Comparison of ENCODE assay signal across 7 mouse cellular contexts in the genomic region with DNA sequence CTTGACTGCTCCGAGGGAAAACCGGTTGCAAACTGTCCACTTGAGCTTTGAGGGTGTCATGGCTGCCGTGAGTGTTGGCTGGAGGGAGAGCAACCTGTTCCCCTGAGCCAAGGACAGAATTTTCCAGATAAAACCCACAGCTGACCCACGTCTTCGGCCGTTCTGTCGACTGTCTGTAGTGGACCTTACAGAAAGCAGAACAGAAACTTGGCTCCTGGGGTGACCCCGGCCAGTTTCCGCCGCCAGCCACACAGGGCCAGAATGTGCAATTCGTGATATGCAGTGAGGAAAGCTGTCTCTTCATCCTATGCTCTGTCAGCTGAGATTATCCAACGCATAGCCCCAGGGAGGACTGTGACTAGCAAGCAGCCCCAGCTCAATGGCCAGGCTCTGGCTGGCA.
DNase-seq lines count a peak whose midpoint lies in the region; ATAC-seq and TF ChIP-seq lines count a peak whose summit lies in the region.

No protein-coding gene starts in this region.

- peaks cover 9% of the 10 kb centered on the region; the same call in 1 of the 2 replicates for H3K4me1 ChIP-seq in lung, embryonic 14.5 days (ENCODE audit: insufficient read depth)
- H3K4me1 ChIP-seq in hindbrain, embryonic 15.5 days (replicated peaks), result peaks cover 42% of the 10 kb centered on the region
- peaks cover 7% of the 10 kb centered on the region for H3K4me1 ChIP-seq in midbrain, postnatal 0 days (ENCODE audit: insufficient read depth, low read length)
- no peaks in the 10 kb centered on the region for H3K4me1 ChIP-seq in kidney, adult 2 months (ENCODE audit: control insufficient read depth, insufficient read depth, low read length)

- WGBS in lung, embryonic 14.5 days, result 68% methylated on average over 12 of the region's 12 CpGs
- WGBS in hindbrain, embryonic 15.5 days, result 81% methylated on average over 12 of the region's 12 CpGs
- 65% methylated on average over 12 of the region's 12 CpGs for WGBS in midbrain, postnatal 0 days
- WGBS in kidney, adult 2 months, result 81% methylated on average over 12 of the region's 12 CpGs

- no peak for TF ChIP-seq POLR2A in kidney, adult 2 months (IDR thresholded peaks at IDR 0.05; ENCODE audit: low read depth, low read length)

- H3K27me3 ChIP-seq in lung, embryonic 14.5 days (ENCODE audit: insufficient read depth, low read length), result no peaks in the 10 kb centered on the region
- no peaks in the 10 kb centered on the region for H3K27me3 ChIP-seq in hindbrain, embryonic 15.5 days
- H3K27me3 ChIP-seq in midbrain, postnatal 0 days (ENCODE audit: insufficient read depth, low read length), result no peaks in the 10 kb centered on the region
- H3K27me3 ChIP-seq in kidney, adult 2 months (replicated peaks; ENCODE audit: control insufficient read depth, insufficient read depth, low read length), result no peaks in the 10 kb centered on the region

- no peak overlapping the region for H3K4me2 ChIP-seq in lung, embryonic 14.5 days
- H3K4me2 ChIP-seq in hindbrain, embryonic 15.5 days, result no peak overlapping the region
- no peak overlapping the region for H3K4me2 ChIP-seq in midbrain, postnatal 0 days (ENCODE audit: low read depth, low read length, poor library complexity, severe bottlenecking)

- H3K9me3 ChIP-seq in lung, embryonic 14.5 days (ENCODE audit: low read depth, low read length), result no peaks in the 10 kb centered on the region
- no peaks in the 10 kb centered on the region for H3K9me3 ChIP-seq in hindbrain, embryonic 15.5 days
- H3K9me3 ChIP-seq in midbrain, postnatal 0 days (ENCODE audit: low read length), result no peaks in the 10 kb centered on the region

- TF ChIP-seq CTCF in lung, embryonic 14.5 days (IDR thresholded peaks at IDR 0.05; ENCODE audit: low read depth), result no peak
- TF ChIP-seq CTCF in midbrain, postnatal 0 days (IDR thresholded peaks at IDR 0.05), result no peak
- TF ChIP-seq CTCF in kidney, adult 2 months (conservative IDR thresholded peaks at IDR 0.05; ENCODE audit: insufficient read depth, insufficient read length, low read depth, low read length), result no peak

- no peak overlapping the region for H3K4me3 ChIP-seq in lung, embryonic 14.5 days (ENCODE audit: low read depth, low read length)
- H3K4me3 ChIP-seq in hindbrain, embryonic 15.5 days, result no peak overlapping the region
- H3K4me3 ChIP-seq in midbrain, postnatal 0 days (ENCODE audit: low read depth, low read length), result no peak overlapping the region
- no peak overlapping the region for H3K4me3 ChIP-seq in kidney, adult 2 months (ENCODE audit: insufficient read depth, low read depth, low read length)

- H3K36me3 ChIP-seq in lung, embryonic 14.5 days (ENCODE audit: insufficient read depth), result no peaks in the 10 kb centered on the region
- no peaks in the 10 kb centered on the region for H3K36me3 ChIP-seq in hindbrain, embryonic 15.5 days
- no peaks in the 10 kb centered on the region for H3K36me3 ChIP-seq in midbrain, postnatal 0 days (ENCODE audit: insufficient read depth, low read length)
- no peaks in the 10 kb centered on the region for H3K36me3 ChIP-seq in kidney, adult 2 months (ENCODE audit: control insufficient read depth, insufficient read depth, low read length)

- H3K27ac ChIP-seq in lung, embryonic 14.5 days (ENCODE audit: low read depth), result peak overlapping the region; percentile 51; the same call in 1 of the 2 replicates
- H3K27ac ChIP-seq in hindbrain, embryonic 15.5 days (replicated peaks), result peak overlapping the region; percentile 16; the same call in 1 of the 2 replicates
- peak overlapping the region; percentile 44 for H3K27ac ChIP-seq in midbrain, postnatal 0 days (ENCODE audit: low read depth, low read length)
- no peak overlapping the region for H3K27ac ChIP-seq in kidney, adult 2 months (ENCODE audit: insufficient read depth, low read depth, low read length)

- no peak overlapping the region for H3K9ac ChIP-seq in lung, embryonic 14.5 days
- no peak overlapping the region for H3K9ac ChIP-seq in hindbrain, embryonic 15.5 days
- no peak overlapping the region for H3K9ac ChIP-seq in midbrain, postnatal 0 days (replicated peaks; ENCODE audit: low read length, poor library complexity, severe bottlenecking)

- DNase-seq in lung, embryonic 14.5 days, result no peak
- DNase-seq in lung, postnatal 25 days (ENCODE audit: low spot score), result no peak
- DNase-seq in midbrain, postnatal 0 days (ENCODE audit: low spot score), result no peak
- DNase-seq in kidney, adult 2 months, result no peak
- DNase-seq in testis, postnatal 10 days (ENCODE audit: low spot score), result no peak

- no peak for ATAC-seq in lung, embryonic 14.5 days (ENCODE audit: insufficient read depth)
- ATAC-seq in granulocyte monocyte progenitor cell, adult 5-6 weeks (replicated peaks; ENCODE audit: poor library complexity, severe bottlenecking), result peak; percentile 59
- ATAC-seq in hindbrain, embryonic 15.5 days (ENCODE audit: low FRiP score, low read depth), result no peak
- ATAC-seq in midbrain, postnatal 0 days (ENCODE audit: low FRiP score), result no peak
